Mouse (Mus musculus) embryonic facial prominence, embryonic 13.5 days (tissue): ENCODE measurements around the gene Mrpl21. TPM values are rescaled to one million over a fixed set of nuclear protein-coding genes. Genes with fewer than 3 reads are reported as not detected.

ENCODE experiments used
- ATAC-seq: fragments of 200-750 bp; cut with Nextera tagmentation; 2 replicates; pipeline ENCODE4 v1.8.0; 2017; ENCODE audit warnings: low read depth; ENCODE audit not compliant: insufficient number of reproducible peaks, insufficient read depth, low FRiP score, low TSS enrichment
- H3K27ac ChIP-seq: fragments of 300-500 bp; sonication (generic); 2 replicates; pipeline ENCODE4 v1.5.1; 2015; ENCODE audit warnings: moderate library complexity, mild to moderate bottlenecking, inconsistent platforms
- H3K27me3 ChIP-seq: fragments of 300-500 bp; sonication (generic); 2 replicates; pipeline ENCODE4 v1.6.1; 2015; ENCODE audit warnings: mild to moderate bottlenecking, inconsistent platforms
- H3K36me3 ChIP-seq: fragments of 300-500 bp; sonication (generic); 2 replicates; pipeline ENCODE4 v1.6.1; 2015; ENCODE audit warnings: mild to moderate bottlenecking, inconsistent platforms
- H3K4me1 ChIP-seq: fragments of 300-500 bp; sonication (generic); 2 replicates; pipeline ENCODE4 v1.6.1; 2015; ENCODE audit warnings: inconsistent platforms
- H3K4me2 ChIP-seq: fragments of 300-500 bp; sonication (generic); 2 replicates; pipeline ENCODE4 v1.6.1; 2015; ENCODE audit warnings: moderate library complexity, mild to moderate bottlenecking, inconsistent platforms
- H3K4me3 ChIP-seq: fragments of 300-500 bp; sonication (generic); 2 replicates; pipeline ENCODE4 v1.5.1; 2015; ENCODE audit warnings: mild to moderate bottlenecking, inconsistent platforms
- H3K9ac ChIP-seq: fragments of 300-500 bp; sonication (generic); 2 replicates; pipeline ENCODE4 v1.6.1; 2015; ENCODE audit warnings: mild to moderate bottlenecking, inconsistent platforms
- H3K9me3 ChIP-seq: fragments of 300-500 bp; sonication (generic); 2 replicates; pipeline ENCODE4 v1.6.1; 2016; ENCODE audit warnings: inconsistent platforms
- WGBS: fragments of 180-500 bp; shearing (Covaris S2); methylation state at CpG from one replicate; pipeline ENCODE4 v1.1.7; 2015; ENCODE audit warnings: mixed read lengths; 5-methylcytosine and 5-hydroxymethylcytosine counted together
- polyA plus RNA-seq: library from polyadenylated mRNA; unstranded; fragments of >200 nt; fragmentation: Nextera tagmentation; extraction: Ambion mirVana; gene quantifications from 2 replicates; pipeline ENCODE4 v1.2.1, GENCODE M21; 2015

Gene Mrpl21
- polyA plus RNA-seq, 1 experiment from 2014 or later: 128 TPM

DNA sequence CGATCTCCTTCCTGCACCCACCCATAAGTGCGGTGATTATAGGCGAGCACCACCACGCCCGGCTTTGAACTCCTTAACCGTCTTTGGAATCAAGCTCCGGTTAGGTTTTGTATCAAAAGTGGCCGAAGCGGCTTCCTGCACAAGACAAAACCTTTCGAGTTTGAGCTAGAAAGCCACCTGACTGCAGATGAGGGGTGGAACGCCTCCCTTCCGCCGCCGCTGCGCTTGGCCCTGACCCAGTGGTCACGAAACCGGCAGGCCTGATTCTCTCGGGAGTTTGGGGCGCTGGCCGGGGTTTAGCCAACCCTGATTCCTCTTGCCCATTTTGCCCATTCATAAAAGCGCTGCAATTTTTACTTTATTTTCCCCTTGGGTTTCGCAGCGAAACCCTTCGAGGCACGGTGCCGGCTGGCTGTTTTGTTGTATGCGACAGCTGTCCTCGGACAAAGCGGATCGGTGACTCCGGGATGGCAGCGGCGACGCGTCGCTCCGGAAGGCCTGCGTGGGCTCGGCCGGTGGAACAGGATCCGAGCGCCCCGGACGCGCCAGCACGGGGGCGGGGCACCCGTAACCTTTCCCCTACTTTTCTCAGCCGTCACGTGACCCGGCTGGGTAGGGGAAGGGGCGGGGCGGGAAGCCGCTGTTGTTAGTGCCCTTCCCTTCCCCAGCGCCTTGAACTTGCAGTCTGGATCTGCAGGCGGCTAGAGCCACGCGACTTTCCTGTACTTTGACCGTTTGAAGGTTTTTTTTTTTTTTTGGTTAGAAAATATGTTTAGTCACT is 42.4 kb downstream of the Mrpl21 start:
- peak overlapping the region; percentile 94 for H3K27ac ChIP-seq
- peak; percentile 61; the same call in 1 of the 2 replicates for ATAC-seq
- H3K4me2 ChIP-seq: peak overlapping the region; percentile 98
- no peaks in the 10 kb centered on the region for H3K36me3 ChIP-seq
- H3K9me3 ChIP-seq: no peaks in the 10 kb centered on the region
- peaks cover 35% of the 10 kb centered on the region for H3K4me1 ChIP-seq
- peak overlapping the region; percentile 61 for H3K4me3 ChIP-seq
- peak overlapping the region; percentile 72 for H3K9ac ChIP-seq
- peaks cover 32% of the 10 kb centered on the region for H3K27me3 ChIP-seq
- WGBS: under 1% methylated on average over 59 of the region's 59 CpGs

DNA sequence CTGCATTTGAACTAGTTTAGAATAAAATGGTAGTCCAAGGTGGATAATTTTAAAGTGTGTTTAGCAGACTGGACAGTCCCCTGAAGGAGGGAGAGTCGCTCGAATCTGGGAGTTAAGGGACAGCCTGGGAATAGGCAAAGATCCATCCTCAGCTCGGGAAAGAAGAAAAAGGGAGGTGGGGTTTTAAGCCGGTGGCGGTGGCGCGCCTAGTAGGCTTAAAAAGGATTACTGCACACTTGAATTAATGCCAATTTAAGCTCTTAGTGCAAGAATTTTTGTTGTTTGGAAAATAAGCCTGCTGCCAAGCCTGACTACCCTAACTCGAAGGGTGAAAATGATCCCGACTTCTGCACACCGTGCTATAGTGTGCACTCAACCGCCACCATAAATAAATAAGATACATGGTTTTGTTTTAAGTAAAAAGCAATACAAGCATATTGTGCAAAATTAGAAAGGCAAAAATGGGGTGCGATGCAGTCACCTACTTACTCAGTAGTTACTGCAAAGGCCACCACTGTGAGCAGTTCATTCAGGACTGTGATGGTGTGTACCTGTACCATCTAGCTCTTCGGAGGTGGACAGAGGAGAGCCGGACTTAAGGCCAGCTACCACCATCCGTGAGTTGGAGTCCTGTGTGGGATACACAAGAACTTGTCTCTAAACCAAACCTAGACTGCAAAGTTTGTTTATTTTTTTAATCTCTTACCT is 43.2 kb downstream of the Mrpl21 start:
- H3K27ac ChIP-seq: peak overlapping the region; percentile 94
- peaks cover 35% of the 10 kb centered on the region for H3K4me1 ChIP-seq
- no peak for ATAC-seq
- H3K27me3 ChIP-seq: peaks cover 25% of the 10 kb centered on the region
- H3K9me3 ChIP-seq: no peaks in the 10 kb centered on the region
- H3K9ac ChIP-seq: no peak overlapping the region; the same call in none of the 2 replicates
- 30% methylated on average over 15 of the region's 15 CpGs for WGBS
- no peaks in the 10 kb centered on the region for H3K36me3 ChIP-seq
- peak overlapping the region; percentile 98 for H3K4me2 ChIP-seq
- H3K4me3 ChIP-seq: peak overlapping the region; percentile 61

DNA sequence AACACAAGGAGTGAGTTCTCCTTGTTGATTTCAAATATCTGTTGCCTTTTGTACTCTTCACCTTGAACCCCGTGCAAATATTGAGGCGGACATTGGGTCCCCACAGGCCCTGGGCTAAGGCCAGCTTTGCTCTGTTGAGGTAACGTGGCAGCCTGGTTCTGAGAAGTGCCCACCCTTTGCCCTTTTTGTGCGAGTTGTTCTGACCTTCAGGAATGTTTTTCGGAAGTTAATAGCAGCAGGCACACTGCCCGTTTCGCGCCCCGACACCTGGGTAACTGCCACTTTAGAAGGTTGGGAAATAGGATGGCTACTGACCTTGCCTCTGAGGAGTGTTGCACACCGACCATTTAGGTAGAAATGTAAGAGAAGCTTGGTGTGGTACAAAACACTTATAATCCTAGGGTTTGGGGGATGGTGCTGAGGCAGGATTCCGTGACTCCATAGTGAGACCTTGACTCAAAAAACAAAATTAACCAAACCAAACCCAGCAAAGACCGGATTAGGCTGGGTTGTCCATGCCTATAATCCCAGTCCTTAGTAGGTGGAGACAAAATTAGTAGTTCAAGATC is 43.9 kb downstream of the Mrpl21 start:
- WGBS: 80% methylated on average over 12 of the region's 12 CpGs
- no peak overlapping the region for H3K4me3 ChIP-seq
- peaks cover 19% of the 10 kb centered on the region for H3K27me3 ChIP-seq
- no peak overlapping the region; the same call in 1 of the 2 replicates for H3K9ac ChIP-seq
- peaks cover 32% of the 10 kb centered on the region for H3K4me1 ChIP-seq
- ATAC-seq: no peak
- H3K36me3 ChIP-seq: no peaks in the 10 kb centered on the region
- peak overlapping the region; percentile 94; the same call in 1 of the 2 replicates for H3K27ac ChIP-seq
- H3K9me3 ChIP-seq: no peaks in the 10 kb centered on the region
- H3K4me2 ChIP-seq: peak overlapping the region; percentile 98

DNA sequence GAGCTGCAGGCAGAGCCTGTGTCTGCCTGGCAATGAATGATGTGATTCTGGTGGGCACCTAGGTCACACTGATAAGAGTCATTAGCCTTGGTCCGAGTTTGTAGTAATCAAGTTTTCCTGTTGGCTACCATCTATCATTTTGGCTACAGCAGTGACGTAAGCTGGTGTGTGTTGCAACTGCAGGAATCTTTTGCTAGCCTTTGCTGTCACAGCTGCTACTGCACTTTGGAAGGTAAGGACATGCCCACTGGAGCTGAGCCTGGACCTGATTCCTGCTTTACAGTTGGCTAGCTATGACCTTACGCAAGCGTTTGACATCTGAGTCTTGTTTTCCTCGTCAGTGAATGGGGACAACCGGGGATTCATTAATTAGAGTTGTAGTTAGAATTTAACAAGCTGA is 50.5 kb downstream of the Mrpl21 start:
- Histone ChIP-seq H3K27me3 (no peaks in the 10 kb centered on the region), H3K4me2 (no peak overlapping the region), H3K9ac (no peak overlapping the region), H3K27ac (no peak overlapping the region), H3K4me1 (no peaks in the 10 kb centered on the region; the same call in 1 of the 2 replicates), H3K9me3 (no peaks in the 10 kb centered on the region), H3K36me3 (no peaks in the 10 kb centered on the region), H3K4me3 (no peak overlapping the region)
- 82% methylated on average over 6 of the region's 6 CpGs for WGBS
- ATAC-seq: no peak

DNA sequence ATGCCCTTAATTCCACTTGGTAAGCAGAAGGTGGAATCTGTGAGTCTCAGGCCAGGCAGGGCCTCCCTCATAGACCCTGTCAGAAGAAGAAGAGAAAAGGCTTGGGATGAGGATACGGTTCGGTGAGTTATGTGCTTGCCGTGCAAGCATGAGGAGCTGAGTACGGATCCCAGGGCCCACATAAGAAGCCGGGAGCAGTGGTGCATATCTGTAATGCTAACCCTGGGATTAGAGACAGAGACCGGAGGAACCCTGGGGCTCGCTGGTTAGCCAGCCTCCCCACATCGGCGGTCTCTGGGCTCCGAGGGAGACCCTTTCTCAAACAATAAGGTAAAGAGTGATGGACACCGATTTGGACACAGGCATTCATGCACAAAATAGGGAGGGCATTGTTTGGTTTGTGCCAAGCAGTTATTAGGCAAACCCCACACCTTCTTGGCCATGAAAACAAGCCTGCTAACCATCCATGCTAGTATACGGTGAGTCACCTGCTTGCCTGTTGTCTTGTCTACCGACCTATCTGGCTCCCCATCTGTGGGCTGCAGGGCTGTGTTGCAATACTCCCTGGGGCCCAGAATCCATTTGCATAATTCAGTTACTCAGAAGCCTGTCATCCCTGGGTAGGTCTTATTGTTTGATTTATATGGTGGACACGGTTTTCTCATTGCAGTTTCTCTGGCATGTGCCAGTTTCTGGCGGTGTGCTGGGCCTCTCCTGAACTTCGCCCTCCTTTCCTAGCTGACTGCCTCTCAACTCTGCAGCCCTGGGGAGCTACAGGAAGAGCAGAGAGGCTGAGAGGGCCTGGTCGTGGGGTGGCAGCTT is 51.2 kb downstream of the Mrpl21 start:
- no peak overlapping the region for H3K4me3 ChIP-seq
- H3K36me3 ChIP-seq: no peaks in the 10 kb centered on the region
- H3K9ac ChIP-seq: no peak overlapping the region
- H3K27me3 ChIP-seq: no peaks in the 10 kb centered on the region
- no peak for ATAC-seq
- no peaks in the 10 kb centered on the region; the same call in 1 of the 2 replicates for H3K4me1 ChIP-seq
- H3K9me3 ChIP-seq: no peaks in the 10 kb centered on the region
- 70% methylated on average over 17 of the region's 17 CpGs for WGBS
- no peak overlapping the region for H3K27ac ChIP-seq
- H3K4me2 ChIP-seq: no peak overlapping the region

DNA sequence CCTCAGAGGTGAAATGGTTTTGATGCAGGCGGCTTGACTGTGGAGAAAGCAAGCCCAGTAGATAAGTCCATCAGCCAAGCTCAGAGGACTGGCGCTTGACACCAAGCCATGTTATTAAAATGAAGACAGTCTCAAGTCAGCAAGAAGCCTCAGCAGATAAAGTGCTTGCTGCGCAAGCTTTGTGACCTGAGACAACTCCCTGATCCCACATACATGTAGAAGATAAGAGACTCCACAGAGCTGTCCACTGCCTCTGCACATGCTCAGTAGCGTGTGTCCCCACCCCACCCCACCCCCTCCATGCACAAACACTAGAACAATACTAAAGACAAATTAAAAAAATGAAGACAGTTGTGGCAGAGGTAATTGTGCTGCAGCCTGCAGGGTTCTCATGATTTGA is 51.8 kb downstream of the Mrpl21 start:
- H3K36me3 ChIP-seq: no peaks in the 10 kb centered on the region
- H3K4me1 ChIP-seq: no peaks in the 10 kb centered on the region; the same call in 1 of the 2 replicates
- H3K4me3 ChIP-seq: no peak overlapping the region
- H3K9ac ChIP-seq: no peak overlapping the region
- H3K27me3 ChIP-seq: no peaks in the 10 kb centered on the region
- no peak overlapping the region for H3K27ac ChIP-seq
- WGBS: 86% methylated on average over 4 of the region's 4 CpGs
- H3K9me3 ChIP-seq: no peaks in the 10 kb centered on the region
- H3K4me2 ChIP-seq: no peak overlapping the region
- ATAC-seq: no peak

DNA sequence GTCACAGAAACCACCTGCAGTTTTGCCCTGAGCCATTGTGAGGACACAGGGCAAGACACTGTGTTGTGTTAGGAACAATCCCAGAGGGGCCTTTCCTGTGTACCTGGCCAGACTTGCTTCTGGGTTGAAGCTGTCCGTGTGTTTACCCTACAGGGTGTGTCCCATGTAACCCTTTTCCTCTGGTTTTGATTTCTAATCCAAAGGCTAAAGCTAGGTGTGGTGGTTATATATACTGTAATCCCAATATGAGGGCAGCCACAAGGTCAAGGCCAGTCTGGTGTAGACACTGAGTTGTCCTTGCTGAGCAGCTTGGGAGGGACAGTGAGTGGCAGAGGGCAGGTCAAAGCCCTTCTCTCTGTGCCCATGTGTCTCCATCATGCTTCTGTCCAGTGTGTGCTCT is 53.2 kb downstream of the Mrpl21 start:
- Histone ChIP-seq H3K9me3 (no peaks in the 10 kb centered on the region), H3K4me1 (peaks cover 5% of the 10 kb centered on the region; the same call in 1 of the 2 replicates), H3K27me3 (no peaks in the 10 kb centered on the region), H3K9ac (no peak overlapping the region), H3K4me2 (no peak overlapping the region), H3K27ac (no peak overlapping the region), H3K36me3 (no peaks in the 10 kb centered on the region), H3K4me3 (no peak overlapping the region)
- no peak for ATAC-seq
- WGBS: 59% methylated on average over 1 of the region's 1 CpGs

DNA sequence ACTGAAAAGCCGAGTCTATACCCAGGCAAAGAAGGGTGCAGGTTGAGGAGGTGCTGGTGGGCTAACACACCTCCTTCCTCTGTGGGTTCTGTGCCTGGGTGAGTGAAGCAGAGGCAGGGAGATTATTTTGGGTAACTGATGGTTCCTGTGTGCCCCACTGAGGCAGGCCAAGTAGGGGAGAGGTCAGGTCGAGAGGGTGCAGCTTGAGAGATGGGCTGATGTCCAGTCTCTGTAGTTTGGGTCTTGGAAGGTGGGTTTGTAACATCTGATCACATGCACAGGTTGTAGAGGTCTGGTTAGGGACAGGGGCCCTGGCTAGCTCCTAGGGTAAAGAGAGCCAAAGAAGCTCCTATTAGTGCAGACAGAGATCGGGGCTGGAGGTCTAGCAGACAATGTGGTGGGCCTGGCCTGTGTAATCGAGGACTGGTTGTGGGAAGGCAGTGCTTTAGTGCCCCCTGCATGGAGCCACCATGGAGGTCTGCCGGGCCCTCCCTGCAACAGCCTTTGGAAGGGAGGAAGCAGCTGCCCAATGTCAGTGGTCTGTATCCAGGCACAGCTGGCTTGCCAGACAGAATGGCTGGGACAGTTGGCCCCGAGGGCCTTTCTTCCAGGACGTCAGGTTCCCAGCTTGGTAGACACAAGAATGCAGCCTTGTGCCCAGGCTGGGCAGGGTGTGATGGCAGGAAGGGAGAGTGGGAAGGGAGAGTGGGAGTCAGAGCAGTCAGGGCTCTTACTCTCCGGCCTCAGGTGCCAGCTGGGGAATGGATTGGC is 54.0 kb downstream of the Mrpl21 start:
- ATAC-seq: no peak
- no peak overlapping the region for H3K4me3 ChIP-seq
- H3K4me2 ChIP-seq: no peak overlapping the region
- no peaks in the 10 kb centered on the region for H3K9me3 ChIP-seq
- H3K9ac ChIP-seq: no peak overlapping the region
- WGBS: 63% methylated on average over 8 of the region's 8 CpGs
- H3K36me3 ChIP-seq: no peaks in the 10 kb centered on the region
- no peak overlapping the region for H3K27ac ChIP-seq
- H3K27me3 ChIP-seq: no peaks in the 10 kb centered on the region
- peaks cover 5% of the 10 kb centered on the region; the same call in 1 of the 2 replicates for H3K4me1 ChIP-seq

DNA sequence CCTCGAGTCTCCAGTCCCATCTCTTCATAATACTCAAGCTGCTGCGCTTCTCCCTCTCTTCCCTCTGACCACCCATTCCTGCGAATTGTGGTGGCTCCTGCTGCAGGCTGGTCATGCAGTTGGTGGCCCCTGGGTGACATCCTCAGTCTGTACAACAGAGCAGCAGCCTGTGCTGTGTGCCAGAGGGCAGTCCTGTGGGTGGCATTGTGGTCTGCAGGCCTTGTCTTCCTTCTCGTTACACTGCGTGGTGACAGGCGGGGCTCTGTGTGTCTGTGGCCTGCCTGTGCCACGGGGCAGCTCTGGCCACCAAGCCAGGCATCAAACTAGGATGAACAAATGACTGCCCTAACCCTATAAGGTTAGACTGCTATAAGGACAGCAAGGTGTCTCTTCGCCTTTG is 56.5 kb downstream of the Mrpl21 start:
- ATAC-seq: no peak
- 83% methylated on average over 8 of the region's 8 CpGs for WGBS
- Histone ChIP-seq H3K4me3 (no peak overlapping the region), H3K4me1 (0 out of 2 replicates have a peak, but pooled peaks cover 5% of the 10 kb centered on the region), H3K36me3 (no peaks in the 10 kb centered on the region), H3K27me3 (no peaks in the 10 kb centered on the region), H3K9me3 (no peaks in the 10 kb centered on the region), H3K9ac (no peak overlapping the region), H3K27ac (no peak overlapping the region), H3K4me2 (no peak overlapping the region)

DNA sequence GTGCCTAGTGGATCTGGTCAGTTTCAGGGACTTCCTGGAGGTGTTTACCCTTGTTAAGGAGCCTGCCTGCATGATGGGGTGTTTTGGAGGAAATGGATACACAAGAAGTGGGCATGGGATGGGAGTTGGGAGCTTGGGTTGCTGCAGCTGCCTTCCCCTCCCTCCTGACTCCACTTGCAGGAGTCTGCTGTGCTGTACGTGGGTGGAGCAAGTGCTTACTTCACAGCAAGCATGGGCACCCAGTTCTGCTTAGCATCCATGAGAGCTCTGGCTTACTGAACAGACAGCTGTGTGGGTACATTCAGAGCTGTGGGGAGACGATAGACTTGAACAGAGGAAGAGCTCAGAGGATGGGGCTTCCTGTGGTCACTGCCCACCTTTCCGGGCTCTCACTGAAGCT is 58.3 kb downstream of the Mrpl21 start:
- WGBS: 72% methylated on average over 3 of the region's 3 CpGs
- H3K27me3 ChIP-seq: no peaks in the 10 kb centered on the region
- no peak overlapping the region for H3K4me3 ChIP-seq
- 0 out of 2 replicates have a peak, but pooled peaks cover 5% of the 10 kb centered on the region for H3K4me1 ChIP-seq
- no peaks in the 10 kb centered on the region for H3K36me3 ChIP-seq
- no peaks in the 10 kb centered on the region for H3K9me3 ChIP-seq
- H3K4me2 ChIP-seq: no peak overlapping the region
- H3K9ac ChIP-seq: no peak overlapping the region
- H3K27ac ChIP-seq: no peak overlapping the region
- ATAC-seq: no peak
